In genomic region chr10:75146001-75146400, GRCm38 (mm10) we compare ENCODE assay signal across 14 mouse cellular contexts.
A peak's percentile ranks its signal among the peaks of the same experiment; 100 is the strongest.
DNase-seq lines count a peak whose midpoint lies in the region; ATAC-seq and TF ChIP-seq lines count a peak whose summit lies in the region.
"Had no signal": no experiment of that assay in that cellular context is flagged by ENCODE, and none has a peak within 500 bp of the region (broad histone marks: within the 10 kb centered on the region; RNA-seq: fewer than 3 reads in every experiment).

No protein-coding gene starts in this region.

- peak overlapping the region; percentile 39; the same call in 1 of the 2 replicates for H3K27ac ChIP-seq in bone marrow, adult 2 months (ENCODE audit: control insufficient read depth, insufficient read depth, low read depth, low read length, poor library complexity)
- H3K27ac ChIP-seq in lung, postnatal 0 days (ENCODE audit: low read length) = no peak overlapping the region
- no peak overlapping the region for H3K27ac ChIP-seq in gastrocnemius, adult 2 months

- H3K27me3 ChIP-seq in lung, postnatal 0 days (replicated peaks; ENCODE audit: insufficient read depth, low read length) = no peaks in the 10 kb centered on the region

- peaks cover 9% of the 10 kb centered on the region for H3K4me1 ChIP-seq in bone marrow, adult 2 months (ENCODE audit: control insufficient read depth, insufficient read depth, low read length)
- no peaks in the 10 kb centered on the region for H3K4me1 ChIP-seq in lung, postnatal 0 days (ENCODE audit: insufficient read depth, low read depth, low read length)

- intact Hi-C loops in gastrocnemius, adult 2 months (cut with DNase I) = loop anchor here (5.0 kb wide), 1 partner anchor 39 kb away; no protein-coding TSS in a partner anchor

- H3K9ac ChIP-seq in lung, postnatal 0 days (replicated peaks; ENCODE audit: low read depth) = no peak overlapping the region
- H3K9ac ChIP-seq: heart, embryonic 12.5 days had no signal

- no peak for TF ChIP-seq EP300 in lung, postnatal 0 days (IDR thresholded peaks at IDR 0.05)

- peak; percentile 26; the same call in 1 of the 2 replicates for ATAC-seq in lung, postnatal 0 days
- ATAC-seq in erythroblast, adult 5-6 weeks (replicated peaks; ENCODE audit: low FRiP score, poor library complexity, severe bottlenecking) = no peak

- no peak overlapping the region for H3K4me2 ChIP-seq in lung, postnatal 0 days (replicated peaks; ENCODE audit: low read depth, low read length)
- H3K4me2 ChIP-seq: heart, embryonic 12.5 days had no signal

- under 1% methylated on average over 4 of the region's 4 CpGs for WGBS in bone marrow, adult 2 months
- 85% methylated on average over 4 of the region's 4 CpGs for WGBS in lung, postnatal 0 days

- TF ChIP-seq POLR2A in bone marrow, adult 2 months (IDR thresholded peaks at IDR 0.05; ENCODE audit: borderline replicate concordance, control insufficient read depth, low read depth, low read length) = no peak

- H3K4me3 ChIP-seq in bone marrow, adult 2 months (replicated peaks; ENCODE audit: control insufficient read depth, low read depth, low read length) = no peak overlapping the region
- no peak overlapping the region for H3K4me3 ChIP-seq in lung, postnatal 0 days (ENCODE audit: low read depth, low read length)
- no peak overlapping the region for H3K4me3 ChIP-seq in gastrocnemius, adult 2 months
- H3K4me3 ChIP-seq: heart, embryonic 12.5 days had no signal

- H3K9me3 ChIP-seq in lung, postnatal 0 days (ENCODE audit: low read length) = no peaks in the 10 kb centered on the region
- H3K9me3 ChIP-seq: heart, embryonic 12.5 days had no signal

- 0 out of 2 replicates have a peak, but pooled peaks have one; percentile 16 for TF ChIP-seq CTCF in bone marrow, adult 2 months (IDR thresholded peaks at IDR 0.05; ENCODE audit: control insufficient read depth, insufficient read depth, low read length)
- no peak for TF ChIP-seq CTCF in lung, postnatal 0 days (IDR thresholded peaks at IDR 0.05)
- TF ChIP-seq CTCF in gastrocnemius, adult 2 months (IDR thresholded peaks at IDR 0.05) = no peak

- DNase-seq in B cell, adult 2 months = peak; percentile 82 to 85
- peak; percentile 37 for DNase-seq in lung, postnatal 0 days (ENCODE audit: low spot score)
- DNase-seq in spleen, adult 18-20 months = peak; percentile 74
- no peak for DNase-seq in gastrocnemius, adult 18-20 months (ENCODE audit: low spot score)
- DNase-seq in kidney, postnatal 14 days = no peak
- no peak for DNase-seq in gastrocnemius, adult 2 months
- DNase-seq: adrenal gland, adult 8-10 months; cerebellum, postnatal 14 days; kidney, adult 9 months; midbrain, embryonic 14.5 days; right cerebral cortex, adult 18-20 months had no signal

- H3K36me3 ChIP-seq in lung, postnatal 0 days (ENCODE audit: insufficient read depth, low read length) = peaks cover 14% of the 10 kb centered on the region; the same call in 1 of the 2 replicates

Comparison
In these comparisons a context has a peak if more than half of its experiments do, and no peak if none do; other contexts are left out.
1. DNase-seq: peak in B cell, adult 2 months (2 of 2), lung, postnatal 0 days (single experiment) and spleen, adult 18-20 months (2 of 2); none in gastrocnemius, adult 18-20 months (single experiment), kidney, postnatal 14 days (single experiment) and gastrocnemius, adult 2 months (single experiment).